Mouse (Mus musculus): ENCODE measurements around the gene Wrnip1. TPM values are rescaled to one million over a fixed set of nuclear protein-coding genes. Genes with fewer than 3 reads are reported as not detected.
A peak's percentile ranks its signal among the peaks of the same experiment; 100 is the strongest.

Wrnip1 gene
- total and polyA plus RNA-seq, 2 experiments from 2014 or later = 38.0 to 85.1 TPM

DNA sequence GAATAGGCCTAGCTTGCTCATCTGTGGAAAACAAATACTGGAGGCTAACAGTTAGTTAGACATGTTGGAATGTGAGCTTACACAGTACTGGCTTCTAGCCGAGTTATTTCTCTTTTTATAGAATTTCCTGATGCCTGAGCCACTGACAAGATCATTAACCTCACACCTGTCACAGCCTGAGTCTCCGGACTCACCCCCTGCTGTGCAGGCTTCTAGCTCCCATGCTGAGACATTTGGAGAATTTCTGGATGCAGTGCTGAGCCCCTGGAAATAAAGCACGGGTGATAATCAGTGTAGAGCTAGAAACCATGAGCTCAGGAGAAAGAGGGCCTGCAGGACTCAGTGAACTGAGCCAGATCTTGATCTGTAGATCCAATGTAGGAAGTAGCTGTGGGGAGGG, 31.9 kb upstream of the Wrnip1 start:
- no peaks in the 10 kb centered on the region for H3K36me3 ChIP-seq (ENCODE audit: insufficient read depth)
- H3K27me3 ChIP-seq (ENCODE audit: insufficient read depth, low read length) = no peaks in the 10 kb centered on the region
- H3K9ac ChIP-seq = no peak overlapping the region
- no peaks in the 10 kb centered on the region for H3K4me1 ChIP-seq (ENCODE audit: insufficient read depth)
- DNase-seq (no peak), ATAC-seq (no peak)
- H3K27ac ChIP-seq (ENCODE audit: low read depth, low read length) = no peak overlapping the region
- H3K4me3 ChIP-seq (ENCODE audit: low read depth, low read length) = no peak overlapping the region
- TF ChIP-seq CTCF (IDR thresholded peaks at IDR 0.05; ENCODE audit: low read depth) = no peak
- WGBS = 14% methylated on average over 3 of the region's 3 CpGs
- H3K4me2 ChIP-seq (ENCODE audit: low read depth) = no peak overlapping the region
- no peaks in the 10 kb centered on the region for H3K9me3 ChIP-seq (ENCODE audit: low read length)

DNA sequence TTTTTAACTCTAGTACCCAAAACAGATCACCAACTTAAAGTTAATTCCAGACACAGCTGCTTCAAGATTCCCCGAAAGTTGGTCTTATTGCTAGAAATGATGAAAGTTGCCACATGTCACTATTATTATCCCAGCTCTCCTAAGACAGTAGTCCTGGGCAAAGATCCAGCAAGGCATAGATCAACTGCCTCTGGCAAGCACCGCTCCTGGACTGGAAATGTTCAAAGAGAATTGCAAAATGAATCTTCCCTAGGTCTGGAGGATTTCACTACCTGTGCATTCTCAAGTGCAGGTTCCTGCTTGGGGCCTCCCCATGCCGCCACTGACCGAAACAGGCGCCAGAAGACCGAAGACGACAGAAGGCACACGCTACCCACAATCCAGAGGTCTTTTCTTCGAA, 25.9 kb upstream of the Wrnip1 start:
- ATAC-seq (no peak), DNase-seq (no peak)
- Histone ChIP-seq H3K36me3 (ENCODE audit: insufficient read depth) (no peaks in the 10 kb centered on the region), H3K4me3 (ENCODE audit: low read depth, low read length) (no peak overlapping the region), H3K9me3 (ENCODE audit: low read length) (no peaks in the 10 kb centered on the region), H3K4me2 (ENCODE audit: low read depth) (no peak overlapping the region), H3K27me3 (ENCODE audit: insufficient read depth, low read length) (no peaks in the 10 kb centered on the region), H3K27ac (ENCODE audit: low read depth, low read length) (no peak overlapping the region), H3K9ac (no peak overlapping the region), H3K4me1 (ENCODE audit: insufficient read depth) (no peaks in the 10 kb centered on the region)
- 91% methylated on average over 9 of the region's 9 CpGs for WGBS
- no peak for TF ChIP-seq CTCF (IDR thresholded peaks at IDR 0.05; ENCODE audit: low read depth)

DNA sequence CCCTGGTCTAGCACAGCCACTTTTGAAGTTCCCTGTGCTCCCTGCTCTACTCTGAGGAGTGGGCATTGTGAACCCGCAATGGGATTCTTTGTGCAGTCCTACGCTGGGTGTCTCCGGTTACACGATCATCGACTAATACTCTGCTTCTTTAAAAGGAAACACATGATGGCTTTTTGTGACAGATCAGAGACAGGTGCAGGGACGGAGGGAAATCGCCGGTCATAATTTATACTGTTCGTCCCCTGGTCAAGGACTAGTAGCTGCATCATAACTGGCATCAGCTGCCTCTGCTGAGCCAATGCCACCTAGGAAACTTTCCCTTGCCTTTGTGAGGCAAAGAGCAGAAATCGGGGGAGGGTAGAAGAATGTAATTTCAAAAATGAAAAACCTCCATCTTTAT, 25.5 kb upstream of the Wrnip1 start:
- no peak for ATAC-seq
- no peak overlapping the region for H3K9ac ChIP-seq
- WGBS = 88% methylated on average over 10 of the region's 10 CpGs

DNA sequence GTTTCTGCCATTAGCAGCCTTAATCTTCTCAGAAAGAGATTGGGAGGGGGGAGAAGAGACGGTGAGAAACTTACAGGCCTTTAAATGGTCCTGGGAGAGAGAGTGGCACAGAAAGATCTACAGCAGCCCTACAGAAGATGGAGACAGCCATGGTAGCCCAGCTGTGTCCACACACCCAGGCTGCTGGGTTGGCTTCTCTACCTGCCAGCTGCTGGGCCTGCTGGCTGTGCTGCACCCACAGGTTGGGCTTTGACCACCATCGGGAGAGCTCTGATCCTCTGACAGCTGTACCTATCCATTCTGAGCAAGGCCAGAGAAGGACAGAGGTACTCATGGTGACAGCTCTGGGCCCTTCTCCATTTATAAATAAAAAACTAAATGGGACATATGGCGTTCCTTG, 23.0 kb upstream of the Wrnip1 start:
- H3K9ac ChIP-seq = no peak overlapping the region
- no peak overlapping the region for H3K4me2 ChIP-seq (ENCODE audit: low read depth)
- no peaks in the 10 kb centered on the region for H3K4me1 ChIP-seq (ENCODE audit: insufficient read depth)
- H3K9me3 ChIP-seq (ENCODE audit: low read length) = no peaks in the 10 kb centered on the region
- TF ChIP-seq CTCF (IDR thresholded peaks at IDR 0.05; ENCODE audit: low read depth) = no peak
- H3K36me3 ChIP-seq (ENCODE audit: insufficient read depth) = no peaks in the 10 kb centered on the region
- no peak overlapping the region for H3K27ac ChIP-seq (ENCODE audit: low read depth, low read length)
- no peak overlapping the region for H3K4me3 ChIP-seq (ENCODE audit: low read depth, low read length)
- no peaks in the 10 kb centered on the region for H3K27me3 ChIP-seq (ENCODE audit: insufficient read depth, low read length)
- DNase-seq (no peak), ATAC-seq (no peak)
- 64% methylated on average over 3 of the region's 3 CpGs for WGBS

More for the DNA sequence above, 25.5 kb upstream of the Wrnip1 start:
- no peak overlapping the region for H3K4me3 ChIP-seq (ENCODE audit: low read depth, low read length)
- H3K4me1 ChIP-seq (ENCODE audit: insufficient read depth) = no peaks in the 10 kb centered on the region
- TF ChIP-seq CTCF (IDR thresholded peaks at IDR 0.05; ENCODE audit: low read depth) = no peak
- no peaks in the 10 kb centered on the region for H3K9me3 ChIP-seq (ENCODE audit: low read length)
- H3K27ac ChIP-seq (ENCODE audit: low read depth, low read length) = no peak overlapping the region
- no peaks in the 10 kb centered on the region for H3K36me3 ChIP-seq (ENCODE audit: insufficient read depth)
- H3K4me2 ChIP-seq (ENCODE audit: low read depth) = no peak overlapping the region
- no peaks in the 10 kb centered on the region for H3K27me3 ChIP-seq (ENCODE audit: insufficient read depth, low read length)
- no peak for DNase-seq

DNA sequence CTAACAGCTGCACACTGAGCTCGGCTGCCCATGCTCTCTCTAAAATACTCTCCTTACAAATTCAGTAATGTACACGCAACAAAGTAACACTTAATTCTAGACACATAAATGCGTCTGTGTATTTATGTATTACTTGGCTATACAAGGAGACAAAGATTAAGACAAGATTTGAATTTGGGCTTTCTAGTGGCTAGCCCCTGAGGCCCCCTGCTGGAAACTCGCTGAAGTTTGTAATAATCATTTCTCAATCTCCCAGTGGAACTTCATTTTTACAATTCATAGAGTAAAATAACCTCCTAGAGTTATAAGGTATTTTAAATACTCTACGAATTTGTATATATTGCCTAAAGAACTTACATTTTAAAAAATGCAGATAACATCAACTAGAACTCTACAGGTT, 18.8 kb upstream of the Wrnip1 start:
- TF ChIP-seq CTCF (IDR thresholded peaks at IDR 0.05; ENCODE audit: low read depth) = peak; percentile 44; the same call in 1 of the 2 replicates
- H3K4me1 ChIP-seq (ENCODE audit: insufficient read depth) = no peaks in the 10 kb centered on the region
- DNase-seq (peak; percentile 31), ATAC-seq (no peak)
- 64% methylated on average over 5 of the region's 5 CpGs for WGBS
- no peak overlapping the region for H3K4me3 ChIP-seq (ENCODE audit: low read depth, low read length)
- H3K27ac ChIP-seq (ENCODE audit: low read depth, low read length) = no peak overlapping the region
- H3K36me3 ChIP-seq (ENCODE audit: insufficient read depth) = no peaks in the 10 kb centered on the region
- H3K27me3 ChIP-seq (ENCODE audit: insufficient read depth, low read length) = no peaks in the 10 kb centered on the region
- no peak overlapping the region for H3K9ac ChIP-seq
- no peak overlapping the region for H3K4me2 ChIP-seq (ENCODE audit: low read depth)
- no peaks in the 10 kb centered on the region for H3K9me3 ChIP-seq (ENCODE audit: low read length)

DNA sequence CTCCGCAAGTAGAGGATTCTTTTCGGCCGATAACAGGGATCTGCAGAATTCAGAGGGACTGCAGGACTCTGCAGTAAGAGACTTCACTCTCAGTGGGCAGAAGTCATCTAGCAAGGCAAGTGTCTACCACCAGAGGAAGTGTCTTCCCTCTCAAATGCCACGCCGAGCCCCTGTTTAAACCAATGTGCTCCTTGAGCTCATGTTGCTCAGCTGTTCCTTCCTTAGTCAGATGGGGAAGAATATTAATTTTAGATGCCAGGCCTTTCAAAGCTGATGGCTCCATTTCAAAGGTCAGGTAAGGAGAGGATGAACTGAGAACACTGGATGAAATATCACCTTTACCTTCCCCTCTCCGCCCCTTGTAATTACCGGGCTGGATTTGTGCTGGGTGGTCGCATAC, 18.0 kb upstream of the Wrnip1 start, which contains the start of gene Mylk4:
Gene Mylk4 (minus strand): TSS at position 139 of the 400 bp plus-strand sequence.
- Histone ChIP-seq H3K27ac (ENCODE audit: low read depth, low read length) (no peak within 1 kb of the TSS), H3K9ac (no peak within 1 kb of the TSS), H3K4me2 (ENCODE audit: low read depth) (no peak within 1 kb of the TSS), H3K4me1 (ENCODE audit: insufficient read depth) (no peaks in the 10 kb centered on the region), H3K9me3 (ENCODE audit: low read length) (no peaks in the 10 kb centered on the region), H3K27me3 (ENCODE audit: insufficient read depth, low read length) (no peaks in the 10 kb centered on the region), H3K36me3 (ENCODE audit: insufficient read depth) (no peaks in the 10 kb centered on the region), H3K4me3 (ENCODE audit: low read depth, low read length) (no peak within 1 kb of the TSS)
- 87% methylated on average over 8 of the region's 8 CpGs for WGBS
- ATAC-seq (no peak), DNase-seq (no peak)
- TF ChIP-seq CTCF (IDR thresholded peaks at IDR 0.05; ENCODE audit: low read depth) = no peak

DNA sequence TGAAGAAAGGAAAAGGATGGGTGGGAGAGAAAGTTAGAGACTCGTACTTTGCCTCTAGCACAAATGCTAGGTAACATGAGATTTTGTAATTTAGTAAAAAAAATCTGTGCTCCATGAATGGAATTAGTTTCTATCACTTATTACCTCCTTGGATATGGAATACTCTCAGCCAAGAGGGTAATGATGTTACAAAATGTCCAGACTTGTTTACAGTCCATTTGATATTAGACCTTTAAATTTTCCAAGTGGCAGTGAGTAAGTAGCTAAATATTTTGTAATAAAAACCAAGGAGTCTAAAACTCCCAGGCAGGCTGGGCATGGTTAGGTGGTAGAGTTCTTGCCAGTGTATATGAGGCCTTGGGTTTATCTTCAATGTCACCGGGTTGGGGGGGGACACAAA, 14.3 kb upstream of the Wrnip1 start:
- WGBS = 74% methylated on average over 2 of the region's 2 CpGs

DNA sequence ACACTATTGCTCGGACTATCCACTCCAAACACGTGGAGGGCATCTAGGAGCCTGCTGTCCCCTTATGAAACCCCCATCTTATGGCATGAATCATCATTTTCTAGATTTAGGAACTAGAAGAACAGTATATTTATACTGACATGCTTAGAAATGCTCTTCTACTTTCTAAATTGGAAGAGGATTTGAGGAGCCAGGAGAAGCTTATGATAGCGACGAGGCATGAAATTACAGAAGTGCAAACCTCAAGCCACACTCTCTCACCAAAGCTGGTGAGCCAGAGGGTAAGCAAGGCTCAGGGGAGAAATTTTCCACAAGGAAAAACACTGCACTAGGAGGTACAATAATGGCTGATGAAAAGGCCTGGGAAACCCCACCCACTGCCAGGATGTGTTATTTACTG, 12.1 kb upstream of the Wrnip1 start:
- 81% methylated on average over 4 of the region's 4 CpGs for WGBS

More for the DNA sequence above, 14.3 kb upstream of the Wrnip1 start:
- Histone ChIP-seq H3K9me3 (ENCODE audit: low read length) (no peaks in the 10 kb centered on the region), H3K27me3 (ENCODE audit: insufficient read depth, low read length) (no peaks in the 10 kb centered on the region), H3K9ac (no peak overlapping the region), H3K4me1 (ENCODE audit: insufficient read depth) (no peaks in the 10 kb centered on the region), H3K36me3 (ENCODE audit: insufficient read depth) (no peaks in the 10 kb centered on the region), H3K4me2 (ENCODE audit: low read depth) (no peak overlapping the region), H3K4me3 (ENCODE audit: low read depth, low read length) (no peak overlapping the region), H3K27ac (ENCODE audit: low read depth, low read length) (no peak overlapping the region)
- no peak for TF ChIP-seq CTCF (IDR thresholded peaks at IDR 0.05; ENCODE audit: low read depth)
- DNase-seq (no peak), ATAC-seq (no peak)

More for the DNA sequence above, 12.1 kb upstream of the Wrnip1 start:
- H3K4me1 ChIP-seq (ENCODE audit: insufficient read depth) = no peaks in the 10 kb centered on the region
- DNase-seq = no peak
- no peaks in the 10 kb centered on the region for H3K27me3 ChIP-seq (ENCODE audit: insufficient read depth, low read length)
- no peak for ATAC-seq
- H3K9me3 ChIP-seq (ENCODE audit: low read length) = no peaks in the 10 kb centered on the region
- H3K27ac ChIP-seq (ENCODE audit: low read depth, low read length) = no peak overlapping the region
- no peak for TF ChIP-seq CTCF (IDR thresholded peaks at IDR 0.05; ENCODE audit: low read depth)
- H3K4me2 ChIP-seq (ENCODE audit: low read depth) = no peak overlapping the region
- H3K4me3 ChIP-seq (ENCODE audit: low read depth, low read length) = no peak overlapping the region
- H3K9ac ChIP-seq = no peak overlapping the region
- no peaks in the 10 kb centered on the region for H3K36me3 ChIP-seq (ENCODE audit: insufficient read depth)

Data from forebrain, postnatal 0 days (tissue).